ENCODE assay signal across 9 mouse cellular contexts in the genomic region with DNA sequence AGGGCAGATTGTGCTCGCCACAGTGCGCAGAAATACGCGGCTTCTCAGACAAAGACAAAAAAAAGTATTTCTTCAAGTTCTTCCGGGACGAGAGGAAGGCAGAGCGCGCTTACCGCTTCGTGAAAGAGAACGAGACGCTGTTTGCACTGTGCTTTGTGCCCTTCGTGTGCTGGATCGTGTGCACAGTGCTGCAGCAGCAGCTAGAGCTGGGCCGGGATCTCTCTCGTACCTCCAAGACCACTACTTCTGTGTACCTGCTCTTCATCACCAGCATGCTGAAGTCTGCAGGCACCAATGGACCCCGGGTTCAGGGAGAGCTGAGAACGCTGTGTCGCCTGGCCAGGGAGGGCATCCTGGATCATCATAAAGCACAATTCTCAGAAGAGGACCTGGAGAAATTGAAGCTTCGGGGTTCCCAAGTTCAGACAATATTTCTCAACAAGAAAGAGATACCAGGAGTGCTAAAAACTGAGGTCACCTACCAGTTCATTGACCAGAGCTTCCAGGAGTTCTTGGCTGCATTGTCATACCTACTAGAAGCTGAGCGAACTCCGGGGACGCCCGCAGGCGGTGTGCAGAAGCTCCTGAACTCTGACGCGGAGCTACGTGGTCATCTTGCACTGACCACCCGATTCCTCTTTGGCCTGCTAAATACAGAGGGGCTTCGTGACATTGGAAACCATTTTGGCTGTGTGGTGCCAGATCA. TPM values are rescaled to one million over a fixed set of nuclear protein-coding genes. Genes with fewer than 3 reads are reported as not detected.
A peak's percentile ranks its signal among the peaks of the same experiment; 100 is the strongest.
DNase-seq lines count a peak whose midpoint lies in the region; ATAC-seq and TF ChIP-seq lines count a peak whose summit lies in the region.
"Had no signal": no experiment of that assay in that cellular context is flagged by ENCODE, and none has a peak within 500 bp of the region (broad histone marks: within the 10 kb centered on the region; RNA-seq: fewer than 3 reads in every experiment).

No protein-coding gene starts in this region.

- H3K36me3 ChIP-seq in forebrain, embryonic 11.5 days (ENCODE audit: control insufficient read depth, insufficient read depth, low read length): no peaks in the 10 kb centered on the region
- peaks cover 34% of the 10 kb centered on the region for H3K36me3 ChIP-seq in intestine, postnatal 0 days (ENCODE audit: control insufficient read depth, insufficient read depth)
- no peaks in the 10 kb centered on the region for H3K36me3 ChIP-seq in neural tube, embryonic 13.5 days

- peaks cover 52% of the 10 kb centered on the region for H3K27me3 ChIP-seq in forebrain, embryonic 11.5 days (ENCODE audit: control insufficient read depth, insufficient read depth, low read length)
- peaks cover 6% of the 10 kb centered on the region; the same call in 1 of the 2 replicates for H3K27me3 ChIP-seq in intestine, postnatal 0 days (replicated peaks; ENCODE audit: control insufficient read depth, insufficient read depth, low read length)
- peaks cover 76% of the 10 kb centered on the region for H3K27me3 ChIP-seq in neural tube, embryonic 13.5 days

- DNase-seq in layer of hippocampus, adult 2 months (ENCODE audit: low spot score in 2 of 2): no peak
- DNase-seq in layer of hippocampus, adult 18-20 months (ENCODE audit: low spot score in 2 of 2): no peak
- no peak for DNase-seq in forebrain, embryonic 11.5 days (ENCODE audit: low spot score)
- no peak for DNase-seq in adipocyte (ENCODE audit: low spot score)
- no peak for DNase-seq in retina, embryonic 14.5 days (ENCODE audit: low spot score)
- DNase-seq in layer of hippocampus, postnatal 25 days (ENCODE audit: extremely low spot score in 1 of 2, low spot score in 1 of 2): no peak

- H3K4me3 ChIP-seq in layer of hippocampus, adult 2 months: peak overlapping the region; percentile 53
- peak overlapping the region; percentile 30 for H3K4me3 ChIP-seq in forebrain, embryonic 11.5 days (ENCODE audit: low read depth, low read length)
- peak overlapping the region; percentile 50 for H3K4me3 ChIP-seq in intestine, postnatal 0 days (ENCODE audit: low read depth, low read length)
- H3K4me3 ChIP-seq in neural tube, embryonic 13.5 days: peak overlapping the region; percentile 43

- peak overlapping the region; percentile 41 for H3K9ac ChIP-seq in forebrain, embryonic 11.5 days (ENCODE audit: low read length)
- peak overlapping the region; percentile 40; the same call in 1 of the 2 replicates for H3K9ac ChIP-seq in intestine, postnatal 0 days (ENCODE audit: low read depth, low read length)
- peak overlapping the region; percentile 58 for H3K9ac ChIP-seq in neural tube, embryonic 13.5 days

- TF ChIP-seq CTCF in layer of hippocampus, adult 2 months (conservative IDR thresholded peaks at IDR 0.05): no peak
- no peak for TF ChIP-seq CTCF in intestine, postnatal 0 days (IDR thresholded peaks at IDR 0.05; ENCODE audit: low read depth)

- H3K4me2 ChIP-seq in forebrain, embryonic 11.5 days (ENCODE audit: low read depth, low read length, severe bottlenecking): peak overlapping the region; percentile 81
- peak overlapping the region; percentile 76 for H3K4me2 ChIP-seq in intestine, postnatal 0 days (replicated peaks; ENCODE audit: low read depth)
- peak overlapping the region; percentile 85 for H3K4me2 ChIP-seq in neural tube, embryonic 13.5 days

- H3K27ac ChIP-seq in layer of hippocampus, adult 2 months: no peak overlapping the region
- no peak overlapping the region for H3K27ac ChIP-seq in forebrain, embryonic 11.5 days (ENCODE audit: low read depth, low read length)
- no peak overlapping the region; the same call in 1 of the 2 replicates for H3K27ac ChIP-seq in intestine, postnatal 0 days (ENCODE audit: low read depth, low read length)
- no peak overlapping the region for H3K27ac ChIP-seq in neural tube, embryonic 13.5 days (replicated peaks)

- no peaks in the 10 kb centered on the region for H3K9me3 ChIP-seq in forebrain, embryonic 11.5 days (ENCODE audit: control insufficient read depth, low read length)
- H3K9me3 ChIP-seq in intestine, postnatal 0 days (ENCODE audit: control insufficient read depth): no peaks in the 10 kb centered on the region
- no peaks in the 10 kb centered on the region for H3K9me3 ChIP-seq in neural tube, embryonic 13.5 days

- peaks cover 6% of the 10 kb centered on the region; the same call in 1 of the 2 replicates for H3K4me1 ChIP-seq in forebrain, embryonic 11.5 days (replicated peaks; ENCODE audit: control insufficient read depth, insufficient read depth, low read length)
- peaks cover 6% of the 10 kb centered on the region; the same call in 1 of the 2 replicates for H3K4me1 ChIP-seq in intestine, postnatal 0 days (replicated peaks; ENCODE audit: control insufficient read depth, insufficient read depth, low read length)
- H3K4me1 ChIP-seq in neural tube, embryonic 13.5 days (replicated peaks): peaks cover 20% of the 10 kb centered on the region

- 22% methylated on average over 30 of the region's 30 CpGs for WGBS in forebrain, embryonic 11.5 days
- 16% methylated on average over 30 of the region's 30 CpGs for WGBS in intestine, postnatal 0 days
- 22% methylated on average over 30 of the region's 30 CpGs for WGBS in neural tube, embryonic 13.5 days

- ATAC-seq in forebrain, embryonic 11.5 days (replicated peaks; ENCODE audit: low FRiP score): no peak; the same call in 1 of the 2 replicates
- ATAC-seq in intestine, postnatal 0 days: no peak
- peak; percentile 40; the same call in 1 of the 2 replicates for ATAC-seq in neural tube, embryonic 13.5 days (ENCODE audit: low read depth)

RNA-seq across cellular contexts. Expression of a gene that starts 2.5 kb away (rescaled TPM):
- under 1 TPM; 0.27 to 0.51 TPM for total RNA-seq in layer of hippocampus, adult 2 months (2021)
- total RNA-seq in layer of hippocampus, adult 18-20 months (2021): under 1 TPM; 0.48 to 0.50 TPM
- 0.11 and 0.37 TPM in 2 replicates for polyA plus RNA-seq in forebrain, embryonic 11.5 days (2014; fragmentation: Nextera tagmentation; extraction: Ambion mirVana)
- polyA plus RNA-seq in intestine, postnatal 0 days (2015; fragmentation: Nextera tagmentation; extraction: Ambion mirVana): 52.8 and 53.0 TPM in 2 replicates
- 0.10 and 0.18 TPM in 2 replicates for polyA plus RNA-seq in neural tube, embryonic 13.5 days (2015; fragmentation: Nextera tagmentation; extraction: Ambion mirVana)
- total RNA-seq in layer of hippocampus, postnatal 25 days (2021): under 1 TPM; 0.21 to 0.37 TPM

RNA-seq across cellular contexts. Expression of a gene that starts 18.0 kb away (rescaled TPM):
- 1 to 10 TPM; 4.0 to 7.1 TPM for total RNA-seq in layer of hippocampus, adult 2 months (2021)
- 1 to 10 TPM; 4.0 to 4.6 TPM for total RNA-seq in layer of hippocampus, adult 18-20 months (2021)
- 15.8 and 16.1 TPM in 2 replicates for polyA plus RNA-seq in forebrain, embryonic 11.5 days (2014; fragmentation: Nextera tagmentation; extraction: Ambion mirVana)
- 18.9 and 19.4 TPM in 2 replicates for polyA plus RNA-seq in intestine, postnatal 0 days (2015; fragmentation: Nextera tagmentation; extraction: Ambion mirVana)
- polyA plus RNA-seq in neural tube, embryonic 13.5 days (2015; fragmentation: Nextera tagmentation; extraction: Ambion mirVana): 7.6 and 8.2 TPM in 2 replicates
- 1 to 10 TPM; 4.0 to 7.1 TPM for total RNA-seq in layer of hippocampus, postnatal 25 days (2021)

RNA-seq across cellular contexts. Expression of a gene that starts 23.0 kb away (rescaled TPM):
- 1 to 10 TPM in 1 of 2 experiments, not detected in 1; 1.3 TPM for total RNA-seq in layer of hippocampus, adult 2 months (2021)
- total RNA-seq in layer of hippocampus, adult 18-20 months (2021): 1 to 10 TPM; 1.2 to 3.7 TPM
- not detected in 2 replicates for polyA plus RNA-seq in forebrain, embryonic 11.5 days (2014; fragmentation: Nextera tagmentation; extraction: Ambion mirVana)
- 0.53 and 0.69 TPM in 2 replicates for polyA plus RNA-seq in intestine, postnatal 0 days (2015; fragmentation: Nextera tagmentation; extraction: Ambion mirVana)
- polyA plus RNA-seq in neural tube, embryonic 13.5 days (2015; fragmentation: Nextera tagmentation; extraction: Ambion mirVana): 0.91 TPM in 1 of 2 replicates, not detected in the other
- total RNA-seq in layer of hippocampus, postnatal 25 days (2021): 1 to 10 TPM; 1.3 to 2.8 TPM
- total RNA-seq: neutrophil, adult 5-6 weeks had no signal

RNA-seq across cellular contexts. Expression of a gene that starts 26.9 kb away (rescaled TPM):
- not detected for total RNA-seq in layer of hippocampus, adult 2 months (2021)
- not detected for total RNA-seq in layer of hippocampus, adult 18-20 months (2021)
- 0.49 TPM in 1 of 2 replicates, not detected in the other for polyA plus RNA-seq in forebrain, embryonic 11.5 days (2014; fragmentation: Nextera tagmentation; extraction: Ambion mirVana)
- polyA plus RNA-seq in intestine, postnatal 0 days (2015; fragmentation: Nextera tagmentation; extraction: Ambion mirVana): 0.34 and 0.75 TPM in 2 replicates
- polyA plus RNA-seq in neural tube, embryonic 13.5 days (2015; fragmentation: Nextera tagmentation; extraction: Ambion mirVana): 1.4 and 2.1 TPM in 2 replicates
- not detected for total RNA-seq in layer of hippocampus, postnatal 25 days (2021)

RNA-seq across cellular contexts. Expression of a gene that starts 32.5 kb away (rescaled TPM):
- total RNA-seq in layer of hippocampus, adult 2 months (2021): not detected
- not detected for total RNA-seq in layer of hippocampus, adult 18-20 months (2021)
- polyA plus RNA-seq in forebrain, embryonic 11.5 days (2014; fragmentation: Nextera tagmentation; extraction: Ambion mirVana): not detected in 2 replicates
- polyA plus RNA-seq in intestine, postnatal 0 days (2015; fragmentation: Nextera tagmentation; extraction: Ambion mirVana): 0.38 TPM in 1 of 2 replicates, not detected in the other
- polyA plus RNA-seq in neural tube, embryonic 13.5 days (2015; fragmentation: Nextera tagmentation; extraction: Ambion mirVana): not detected in 2 replicates
- not detected for total RNA-seq in layer of hippocampus, postnatal 25 days (2021)
- total RNA-seq: neutrophil, adult 5-6 weeks had no signal
